Mouse (Mus musculus): ENCODE measurements around the gene Wdr90.
"Not testable (repeated sequence)": the region's sequence is repeated elsewhere in the genome, so short reads cannot be mapped to it uniquely, and the experiment has no call there.

GRCm38 (mm10) chr17:25871566-25871965, 10.3 kb upstream of the Wdr90 start:
- TF ChIP-seq MAFK (IDR thresholded peaks at IDR 0.05; ENCODE audit: insufficient read depth, low read depth, low read length); CHD2 (IDR thresholded peaks at IDR 0.05; ENCODE audit: low read depth, low read length); ZC3H11A (IDR thresholded peaks at IDR 0.05; ENCODE audit: borderline replicate concordance, low read depth, low read length): not testable (repeated sequence)
